Mouse (Mus musculus) stomach, embryonic 14.5 days (tissue): Measurements from ENCODE around the gene Lgals9. TPM values are rescaled to one million over a fixed set of nuclear protein-coding genes. Genes with fewer than 3 reads are reported as not detected.

ENCODE experiments used
- ATAC-seq: fragments of 200-750 bp; cut with Nextera tagmentation; 2 replicates; pipeline ENCODE4 v1.8.0; 2017; ENCODE audit warnings: low read depth, moderate TSS enrichment; ENCODE audit not compliant: insufficient number of reproducible peaks, insufficient read depth, low FRiP score
- H3K27ac ChIP-seq: fragments of 300-500 bp; sonication (generic); 2 replicates; pipeline ENCODE4 v1.5.1; 2014; ENCODE audit warnings: mild to moderate bottlenecking, low read length, moderate library complexity, mixed read lengths
- H3K27me3 ChIP-seq: fragments of 300-500 bp; sonication (generic); 2 replicates; pipeline ENCODE4 v1.6.1; 2014; ENCODE audit warnings: low read length, control low read depth, mixed read lengths; ENCODE audit not compliant: control insufficient read depth, insufficient read depth
- H3K36me3 ChIP-seq: fragments of 300-500 bp; sonication (generic); 2 replicates; pipeline ENCODE4 v1.6.1; 2014; ENCODE audit warnings: mild to moderate bottlenecking, control low read depth, low read length, moderate library complexity, mixed read lengths; ENCODE audit not compliant: control insufficient read depth, insufficient read depth
- H3K4me1 ChIP-seq: fragments of 300-500 bp; sonication (generic); 2 replicates; pipeline ENCODE4 v1.6.1; 2014; ENCODE audit warnings: low read length, control low read depth, mixed read lengths; ENCODE audit not compliant: control insufficient read depth, insufficient read depth
- H3K4me2 ChIP-seq: fragments of 300-500 bp; sonication (generic); replicated peaks from 2 replicates; pipeline ENCODE4 v1.6.1; 2014; ENCODE audit warnings: low read depth, low read length, control low read depth
- H3K4me3 ChIP-seq: fragments of 300-500 bp; sonication (generic); 2 replicates; pipeline ENCODE4 v1.5.1; 2014; ENCODE audit warnings: low read depth, low read length, control low read depth
- H3K9ac ChIP-seq: fragments of 300-500 bp; sonication (generic); replicated peaks from 2 replicates; pipeline ENCODE4 v1.6.1; 2014; ENCODE audit warnings: low read depth, mild to moderate bottlenecking, control low read depth, low read length, moderate library complexity, mixed read lengths
- H3K9me3 ChIP-seq: fragments of 300-500 bp; sonication (generic); 2 replicates; pipeline ENCODE4 v1.6.1; 2016; ENCODE audit warnings: low read depth, low read length, control low read depth; ENCODE audit not compliant: control insufficient read depth
- WGBS: fragments of 180-500 bp; shearing (Covaris S2); extraction: QIAGEN DNeasy Blood & Tissue Kit; methylation state at CpG from one replicate; pipeline ENCODE4 v1.1.7; 2014; 5-methylcytosine and 5-hydroxymethylcytosine counted together
- polyA plus RNA-seq: library from polyadenylated mRNA; unstranded; fragments of >200 nt; fragmentation: Nextera tagmentation; extraction: Ambion mirVana; gene quantifications from 2 replicates; pipeline ENCODE4 v1.2.1, GENCODE M21; 2014

Lgals9 gene
- polyA plus RNA-seq, 1 experiment from 2014 or later: 32.9 TPM

GRCm38 (mm10) chr11:78959841-78960520, 24.8 kb downstream of the Lgals9 start:
- Histone ChIP-seq H3K36me3 (no peaks in the 10 kb centered on the region), H3K9ac (no peak overlapping the region), H3K27ac (no peak overlapping the region), H3K9me3 (no peaks in the 10 kb centered on the region), H3K4me2 (no peak overlapping the region), H3K4me1 (no peaks in the 10 kb centered on the region), H3K4me3 (no peak overlapping the region), H3K27me3 (no peaks in the 10 kb centered on the region)
- ATAC-seq: no peak
- WGBS: 64% methylated on average over 5 of the region's 5 CpGs

- Histone ChIP-seq H3K4me1 (no peaks in the 10 kb centered on the region), H3K27ac (no peak overlapping the region), H3K4me2 (no peak overlapping the region), H3K9ac (no peak overlapping the region), H3K9me3 (no peaks in the 10 kb centered on the region), H3K4me3 (no peak overlapping the region), H3K36me3 (no peaks in the 10 kb centered on the region), H3K27me3 (no peaks in the 10 kb centered on the region)
- no peak for ATAC-seq
- WGBS: 60% methylated on average over 8 of the region's 8 CpGs
Measured at GRCm38 (mm10) chr11:78959367-78959766, 25.4 kb downstream of the Lgals9 start.

- no peaks in the 10 kb centered on the region for H3K9me3 ChIP-seq
- no peak overlapping the region for H3K4me2 ChIP-seq
- WGBS: 14% methylated on average over 7 of the region's 7 CpGs
- no peaks in the 10 kb centered on the region for H3K4me1 ChIP-seq
- no peak for ATAC-seq
- H3K27ac ChIP-seq: no peak overlapping the region
- H3K36me3 ChIP-seq: no peaks in the 10 kb centered on the region
- H3K27me3 ChIP-seq: no peaks in the 10 kb centered on the region
- H3K4me3 ChIP-seq: no peak overlapping the region
- H3K9ac ChIP-seq: no peak overlapping the region
Measured at GRCm38 (mm10) chr11:78956260-78956659, 28.5 kb downstream of the Lgals9 start.

- no peak overlapping the region for H3K4me3 ChIP-seq
- H3K4me2 ChIP-seq: peak overlapping the region; percentile 26; the same call in 1 of the 2 replicates
- no peak for ATAC-seq
- H3K36me3 ChIP-seq: no peaks in the 10 kb centered on the region
- no peaks in the 10 kb centered on the region for H3K27me3 ChIP-seq
- no peaks in the 10 kb centered on the region for H3K4me1 ChIP-seq
- H3K9me3 ChIP-seq: no peaks in the 10 kb centered on the region
- no peak overlapping the region for H3K9ac ChIP-seq
- no peak overlapping the region for H3K27ac ChIP-seq
- WGBS: 8% methylated on average over 17 of the region's 17 CpGs
Measured at GRCm38 (mm10) chr11:78952467-78952866, 32.3 kb downstream of the Lgals9 start.

- H3K9ac ChIP-seq: no peak overlapping the region
- H3K4me1 ChIP-seq: no peaks in the 10 kb centered on the region
- H3K27me3 ChIP-seq: no peaks in the 10 kb centered on the region
- H3K4me2 ChIP-seq: no peak overlapping the region
- ATAC-seq: no peak
- H3K36me3 ChIP-seq: no peaks in the 10 kb centered on the region
- 75% methylated on average over 8 of the region's 8 CpGs for WGBS
- no peak overlapping the region for H3K4me3 ChIP-seq
- H3K9me3 ChIP-seq: no peaks in the 10 kb centered on the region
- H3K27ac ChIP-seq: no peak overlapping the region
Measured at GRCm38 (mm10) chr11:78950365-78950764, 34.4 kb downstream of the Lgals9 start.

- WGBS: 96% methylated on average over 1 of the region's 1 CpGs
- H3K4me3 ChIP-seq: no peak overlapping the region
- no peak overlapping the region for H3K9ac ChIP-seq
- H3K4me1 ChIP-seq: no peaks in the 10 kb centered on the region
- no peak for ATAC-seq
- no peaks in the 10 kb centered on the region for H3K27me3 ChIP-seq
- H3K9me3 ChIP-seq: no peaks in the 10 kb centered on the region
- no peak overlapping the region for H3K4me2 ChIP-seq
- H3K36me3 ChIP-seq: no peaks in the 10 kb centered on the region
- no peak overlapping the region for H3K27ac ChIP-seq
Measured at GRCm38 (mm10) chr11:78943083-78943482, 41.7 kb downstream of the Lgals9 start.

GRCm38 (mm10) chr11:78935178-78935577, 49.6 kb downstream of the Lgals9 start:
- Histone ChIP-seq H3K36me3 (no peaks in the 10 kb centered on the region), H3K9ac (no peak overlapping the region), H3K4me3 (no peak overlapping the region), H3K4me2 (no peak overlapping the region), H3K4me1 (no peaks in the 10 kb centered on the region), H3K27ac (no peak overlapping the region), H3K9me3 (no peaks in the 10 kb centered on the region), H3K27me3 (no peaks in the 10 kb centered on the region)
- ATAC-seq: no peak
- WGBS: 79% methylated on average over 6 of the region's 6 CpGs

- Histone ChIP-seq H3K36me3 (no peaks in the 10 kb centered on the region), H3K4me1 (no peaks in the 10 kb centered on the region), H3K9me3 (no peaks in the 10 kb centered on the region), H3K27me3 (no peaks in the 10 kb centered on the region), H3K9ac (no peak overlapping the region), H3K27ac (no peak overlapping the region), H3K4me2 (no peak overlapping the region), H3K4me3 (no peak overlapping the region)
- ATAC-seq: no peak
- 79% methylated on average over 4 of the region's 4 CpGs for WGBS
Measured at GRCm38 (mm10) chr11:78934727-78935126, 50.0 kb downstream of the Lgals9 start.

GRCm38 (mm10) chr11:78934307-78934706, 50.4 kb downstream of the Lgals9 start:
- no peak for ATAC-seq
- Histone ChIP-seq H3K9me3 (no peaks in the 10 kb centered on the region), H3K9ac (no peak overlapping the region), H3K4me1 (no peaks in the 10 kb centered on the region), H3K27me3 (no peaks in the 10 kb centered on the region), H3K4me2 (no peak overlapping the region), H3K36me3 (no peaks in the 10 kb centered on the region), H3K4me3 (no peak overlapping the region), H3K27ac (no peak overlapping the region)
- WGBS: 83% methylated on average over 7 of the region's 7 CpGs
